Mouse (Mus musculus) kidney, postnatal 36 days (tissue): Measurements from ENCODE around the gene Inhbb.
A peak's percentile ranks its signal among the peaks of the same experiment; 100 is the strongest.

ENCODE experiments used
- DNase-seq, 2 experiments: peaks; one replicate each; pipeline ENCODE4 v3.0.0; 2021 to 2022; ENCODE audit warnings: mixed read lengths in 2 of 2

The Inhbb gene

GRCm38 (mm10) chr1:119421576-119422421, at the start of gene Inhbb:
Inhbb (minus strand) TSS chr1:119422248.
- peak; percentile 40 to 53 for DNase-seq

- DNase-seq = peak; percentile 62 to 83
These were observed 41.3 kb upstream of the Inhbb start for GRCm38 (mm10) chr1:119463386-119463785.

- DNase-seq = no peak
These were observed 38.0 kb upstream of the Inhbb start for GRCm38 (mm10) chr1:119460062-119460461.

- DNase-seq = peak; percentile 68 to 82
These were observed 36.1 kb upstream of the Inhbb start for GRCm38 (mm10) chr1:119457993-119458605.

- peak; percentile 16 to 36 for DNase-seq
These were observed 35.4 kb upstream of the Inhbb start for GRCm38 (mm10) chr1:119457528-119457855.

- peak; percentile 36 to 48 for DNase-seq
These were observed 34.9 kb upstream of the Inhbb start for GRCm38 (mm10) chr1:119456671-119457527.

- DNase-seq = peak in 1 of 2 experiments; percentile 26
These were observed 31.7 kb upstream of the Inhbb start for GRCm38 (mm10) chr1:119453731-119454130.

- no peak for DNase-seq
These were observed 29.4 kb upstream of the Inhbb start for GRCm38 (mm10) chr1:119451417-119451816.

GRCm38 (mm10) chr1:119450651-119451345, 28.8 kb upstream of the Inhbb start:
- no peak for DNase-seq

- no peak for DNase-seq
These were observed 24.8 kb upstream of the Inhbb start for GRCm38 (mm10) chr1:119446753-119447283.

- DNase-seq = peak in 1 of 2 experiments; percentile 30
These were observed 21.7 kb upstream of the Inhbb start for GRCm38 (mm10) chr1:119443591-119444350.

- no peak for DNase-seq
These were observed 20.9 kb upstream of the Inhbb start for GRCm38 (mm10) chr1:119442901-119443300.

GRCm38 (mm10) chr1:119438105-119438637, 16.1 kb upstream of the Inhbb start:
- no peak for DNase-seq

GRCm38 (mm10) chr1:119437401-119437800, 15.4 kb upstream of the Inhbb start:
- DNase-seq = no peak

- DNase-seq = no peak
These were observed 2.3 kb upstream of the Inhbb start for GRCm38 (mm10) chr1:119424141-119424860.

- DNase-seq = peak; percentile 43 to 72
These were observed 1.5 kb upstream of the Inhbb start for GRCm38 (mm10) chr1:119423510-119423909.

- peak; percentile 4 to 35 for DNase-seq
These were observed 490 bp upstream of the Inhbb start for GRCm38 (mm10) chr1:119422460-119423015.

- DNase-seq = peak; percentile 7 to 61
These were observed 968 bp downstream of the Inhbb start for GRCm38 (mm10) chr1:119420984-119421575.

GRCm38 (mm10) chr1:119420189-119420983, 1.7 kb downstream of the Inhbb start:
- DNase-seq = peak in 1 of 2 experiments; percentile 14
